Mouse (Mus musculus): ENCODE results near the gene Rarres1. TPM values are rescaled to one million over a fixed set of nuclear protein-coding genes. Genes with fewer than 3 reads are reported as not detected.
A peak's percentile ranks its signal among the peaks of the same experiment; 100 is the strongest.

The Rarres1 gene
- polyA plus RNA-seq, 1 experiment from 2014 or later = 0.37 TPM

DNA sequence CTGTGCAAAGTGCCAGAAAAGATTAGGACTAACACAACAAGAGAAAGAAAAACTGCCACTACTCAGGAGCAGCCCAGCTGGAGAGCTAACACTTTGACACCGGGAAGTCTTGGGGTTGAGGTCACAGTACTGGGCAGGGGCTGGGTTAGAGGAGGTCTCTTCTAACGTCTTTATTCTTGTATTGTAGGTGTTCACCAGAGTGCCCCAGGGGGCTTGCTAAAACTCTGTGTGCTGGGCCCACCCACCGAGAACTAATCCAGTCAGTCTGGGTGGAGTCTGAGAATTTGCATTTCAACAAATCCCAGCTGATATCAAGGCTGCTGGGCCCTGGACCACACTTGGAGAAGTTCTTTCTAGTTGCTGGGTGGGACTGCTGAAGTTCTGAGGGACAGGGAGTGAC lies 11.4 kb downstream of the Rarres1 start:
- ATAC-seq (replicated peaks; ENCODE audit: low FRiP score) = 0 out of 2 replicates have a peak, but pooled peaks have one; percentile 36
- Histone ChIP-seq H3K27me3 (ENCODE audit: control insufficient read depth, insufficient read depth, low read length) (no peaks in the 10 kb centered on the region), H3K4me3 (ENCODE audit: low read depth, low read length) (no peak overlapping the region), H3K36me3 (ENCODE audit: control insufficient read depth, insufficient read depth, low read length) (no peaks in the 10 kb centered on the region), H3K9ac (ENCODE audit: low read length) (no peak overlapping the region), H3K27ac (ENCODE audit: low read depth, low read length) (no peak overlapping the region), H3K9me3 (ENCODE audit: control insufficient read depth, low read length) (no peaks in the 10 kb centered on the region), H3K4me2 (ENCODE audit: low read depth, low read length, severe bottlenecking) (no peak overlapping the region), H3K4me1 (replicated peaks; ENCODE audit: control insufficient read depth, insufficient read depth, low read length) (no peaks in the 10 kb centered on the region)
- WGBS = 0% methylated on average over 3 of the region's 3 CpGs
- no peak for DNase-seq (ENCODE audit: low spot score)

DNA sequence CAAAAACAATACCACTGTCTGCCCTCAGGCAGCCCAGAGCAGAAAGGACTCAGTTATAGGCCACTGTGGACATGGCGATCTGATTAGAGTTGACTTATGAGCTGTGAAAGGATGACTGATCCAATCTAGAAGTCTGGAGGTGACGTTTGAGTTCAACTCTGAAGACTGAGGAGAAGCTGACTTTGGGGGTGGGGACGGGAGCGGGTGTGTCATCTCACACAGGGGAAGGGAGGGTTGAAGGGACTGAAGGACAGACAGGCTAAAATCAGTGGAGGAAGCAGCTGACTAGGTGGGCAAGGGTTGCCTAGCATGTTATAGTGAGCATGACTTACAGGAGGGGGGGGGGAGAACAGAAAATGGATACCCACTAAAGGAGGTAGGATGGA lies 15.9 kb downstream of the Rarres1 start:
- Histone ChIP-seq H3K9ac (ENCODE audit: low read length) (no peak overlapping the region), H3K4me2 (ENCODE audit: low read depth, low read length, severe bottlenecking) (no peak overlapping the region), H3K4me1 (replicated peaks; ENCODE audit: control insufficient read depth, insufficient read depth, low read length) (no peaks in the 10 kb centered on the region), H3K4me3 (ENCODE audit: low read depth, low read length) (no peak overlapping the region), H3K9me3 (ENCODE audit: control insufficient read depth, low read length) (no peaks in the 10 kb centered on the region), H3K27me3 (ENCODE audit: control insufficient read depth, insufficient read depth, low read length) (no peaks in the 10 kb centered on the region), H3K36me3 (ENCODE audit: control insufficient read depth, insufficient read depth, low read length) (no peaks in the 10 kb centered on the region), H3K27ac (ENCODE audit: low read depth, low read length) (no peak overlapping the region)
- ATAC-seq (replicated peaks; ENCODE audit: low FRiP score) = no peak
- no peak for DNase-seq (ENCODE audit: low spot score)
- WGBS = 89% methylated on average over 4 of the region's 4 CpGs

DNA sequence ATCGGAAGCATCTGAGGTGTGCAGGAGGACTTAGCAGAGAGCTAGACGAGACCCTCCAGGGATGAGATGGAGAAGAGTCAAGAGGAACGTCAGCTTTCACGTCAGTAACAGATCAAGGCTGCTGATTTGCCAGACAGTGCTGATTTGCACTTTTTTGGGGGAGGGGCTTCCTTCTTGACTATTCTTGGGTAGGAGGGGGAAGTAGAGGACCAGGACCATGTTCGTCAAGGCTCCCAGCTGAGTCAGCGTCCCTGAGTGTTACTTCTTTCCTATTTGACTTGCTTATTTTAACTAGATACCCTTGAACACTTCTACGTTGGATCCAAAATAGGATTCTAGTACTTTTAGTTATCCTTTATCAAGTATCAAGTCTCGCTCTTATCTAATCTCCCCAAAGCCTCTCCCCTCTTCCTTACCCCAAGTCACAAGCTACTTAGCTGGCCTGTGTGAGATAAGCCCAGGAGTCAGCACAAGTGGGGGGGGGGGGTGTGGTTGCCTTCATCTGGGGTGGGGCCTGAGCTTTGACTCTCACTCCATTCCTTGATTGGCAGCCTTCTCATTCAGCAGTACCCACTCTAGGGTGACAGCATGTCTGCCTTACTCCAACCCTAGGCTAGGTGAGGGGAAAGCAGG lies 16.4 kb downstream of the Rarres1 start:
- DNase-seq (ENCODE audit: low spot score) (no peak), ATAC-seq (replicated peaks; ENCODE audit: low FRiP score) (no peak)
- H3K9ac ChIP-seq (ENCODE audit: low read length) = no peak overlapping the region
- H3K4me3 ChIP-seq (ENCODE audit: low read depth, low read length) = no peak overlapping the region
- no peak overlapping the region for H3K27ac ChIP-seq (ENCODE audit: low read depth, low read length)
- H3K4me1 ChIP-seq (replicated peaks; ENCODE audit: control insufficient read depth, insufficient read depth, low read length) = no peaks in the 10 kb centered on the region
- no peak overlapping the region for H3K4me2 ChIP-seq (ENCODE audit: low read depth, low read length, severe bottlenecking)
- no peaks in the 10 kb centered on the region for H3K36me3 ChIP-seq (ENCODE audit: control insufficient read depth, insufficient read depth, low read length)
- H3K9me3 ChIP-seq (ENCODE audit: control insufficient read depth, low read length) = no peaks in the 10 kb centered on the region
- no peaks in the 10 kb centered on the region for H3K27me3 ChIP-seq (ENCODE audit: control insufficient read depth, insufficient read depth, low read length)
- 91% methylated on average over 8 of the region's 8 CpGs for WGBS

DNA sequence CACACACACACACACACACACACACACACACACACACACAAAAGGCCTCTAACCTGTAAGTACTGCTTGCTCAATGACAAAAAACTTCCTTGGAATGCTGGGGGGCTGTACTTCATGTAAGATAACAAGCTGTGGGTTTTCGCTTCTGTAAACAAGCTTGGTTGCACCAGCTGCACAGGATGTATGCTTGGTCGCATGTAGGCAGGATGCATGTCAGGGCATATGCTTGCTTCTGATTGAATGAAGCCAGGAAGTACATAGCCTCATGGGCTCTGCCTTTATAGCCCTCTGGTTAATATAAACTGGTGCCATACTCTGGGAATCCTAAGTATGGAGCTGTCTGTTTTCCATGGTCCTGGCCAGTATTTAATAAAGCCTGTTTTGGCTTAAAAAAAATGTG lies 17.3 kb downstream of the Rarres1 start:
- H3K36me3 ChIP-seq (ENCODE audit: control insufficient read depth, insufficient read depth, low read length) = no peaks in the 10 kb centered on the region
- H3K4me1 ChIP-seq (replicated peaks; ENCODE audit: control insufficient read depth, insufficient read depth, low read length) = no peaks in the 10 kb centered on the region
- no peak overlapping the region for H3K4me3 ChIP-seq (ENCODE audit: low read depth, low read length)
- H3K9me3 ChIP-seq (ENCODE audit: control insufficient read depth, low read length) = no peaks in the 10 kb centered on the region
- H3K27ac ChIP-seq (ENCODE audit: low read depth, low read length) = no peak overlapping the region
- ATAC-seq (replicated peaks; ENCODE audit: low FRiP score) (no peak), DNase-seq (ENCODE audit: low spot score) (no peak)
- H3K4me2 ChIP-seq (ENCODE audit: low read depth, low read length, severe bottlenecking) = no peak overlapping the region
- H3K27me3 ChIP-seq (ENCODE audit: control insufficient read depth, insufficient read depth, low read length) = no peaks in the 10 kb centered on the region
- 92% methylated on average over 2 of the region's 2 CpGs for WGBS
- no peak overlapping the region for H3K9ac ChIP-seq (ENCODE audit: low read length)

DNA sequence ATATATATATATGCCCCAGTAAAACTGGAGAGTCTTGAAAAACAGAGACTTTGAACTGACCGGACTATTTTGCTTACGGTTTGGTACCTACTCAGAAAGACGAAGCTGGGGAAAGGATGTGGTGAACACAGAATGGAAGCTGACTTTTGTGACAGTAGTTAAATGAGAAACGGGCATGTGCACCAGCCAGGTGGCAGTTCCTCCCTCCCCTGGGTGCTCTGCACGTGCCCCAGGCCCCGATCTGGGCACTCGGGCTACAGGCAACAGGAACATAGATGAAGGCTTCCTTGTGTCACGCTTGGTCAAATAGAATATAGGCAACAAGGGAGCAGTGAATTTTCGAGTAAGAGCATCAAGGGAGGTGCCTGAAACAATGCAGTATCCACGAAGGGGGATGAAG lies 19.0 kb downstream of the Rarres1 start:
- no peak overlapping the region for H3K27ac ChIP-seq (ENCODE audit: low read depth, low read length)
- H3K4me3 ChIP-seq (ENCODE audit: low read depth, low read length) = no peak overlapping the region
- no peaks in the 10 kb centered on the region for H3K27me3 ChIP-seq (ENCODE audit: control insufficient read depth, insufficient read depth, low read length)
- H3K36me3 ChIP-seq (ENCODE audit: control insufficient read depth, insufficient read depth, low read length) = no peaks in the 10 kb centered on the region
- WGBS = 85% methylated on average over 10 of the region's 10 CpGs
- no peaks in the 10 kb centered on the region for H3K9me3 ChIP-seq (ENCODE audit: control insufficient read depth, low read length)
- ATAC-seq (replicated peaks; ENCODE audit: low FRiP score) (no peak), DNase-seq (ENCODE audit: low spot score) (no peak)
- no peak overlapping the region for H3K9ac ChIP-seq (ENCODE audit: low read length)
- no peak overlapping the region for H3K4me2 ChIP-seq (ENCODE audit: low read depth, low read length, severe bottlenecking)
- no peaks in the 10 kb centered on the region for H3K4me1 ChIP-seq (replicated peaks; ENCODE audit: control insufficient read depth, insufficient read depth, low read length)

DNA sequence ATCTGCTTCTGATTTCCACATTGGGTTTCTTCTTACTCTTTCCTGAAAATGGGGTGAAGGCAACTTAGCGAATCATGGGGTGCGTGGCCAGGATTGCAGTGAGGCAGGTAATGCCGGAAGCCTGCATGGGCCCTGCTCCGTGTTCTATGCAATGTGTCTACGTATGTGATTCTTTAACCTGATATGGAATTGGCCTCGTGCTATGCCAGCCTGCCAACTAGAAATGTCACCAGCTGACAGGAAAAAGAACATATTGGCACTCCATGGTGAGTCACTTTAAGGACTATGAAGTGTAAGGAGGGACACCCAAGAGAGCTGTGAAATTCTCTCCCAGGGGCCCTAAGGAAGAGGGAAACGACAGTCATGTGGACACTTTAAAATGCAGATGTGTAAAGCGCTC lies 22.2 kb downstream of the Rarres1 start:
- Histone ChIP-seq H3K4me1 (replicated peaks; ENCODE audit: control insufficient read depth, insufficient read depth, low read length) (no peaks in the 10 kb centered on the region), H3K4me3 (ENCODE audit: low read depth, low read length) (no peak overlapping the region), H3K27ac (ENCODE audit: low read depth, low read length) (no peak overlapping the region), H3K9me3 (ENCODE audit: control insufficient read depth, low read length) (no peaks in the 10 kb centered on the region), H3K9ac (ENCODE audit: low read length) (no peak overlapping the region), H3K4me2 (ENCODE audit: low read depth, low read length, severe bottlenecking) (no peak overlapping the region), H3K27me3 (ENCODE audit: control insufficient read depth, insufficient read depth, low read length) (no peaks in the 10 kb centered on the region), H3K36me3 (ENCODE audit: control insufficient read depth, insufficient read depth, low read length) (no peaks in the 10 kb centered on the region)
- 87% methylated on average over 8 of the region's 8 CpGs for WGBS
- ATAC-seq (replicated peaks; ENCODE audit: low FRiP score) (no peak), DNase-seq (ENCODE audit: low spot score) (no peak)

DNA sequence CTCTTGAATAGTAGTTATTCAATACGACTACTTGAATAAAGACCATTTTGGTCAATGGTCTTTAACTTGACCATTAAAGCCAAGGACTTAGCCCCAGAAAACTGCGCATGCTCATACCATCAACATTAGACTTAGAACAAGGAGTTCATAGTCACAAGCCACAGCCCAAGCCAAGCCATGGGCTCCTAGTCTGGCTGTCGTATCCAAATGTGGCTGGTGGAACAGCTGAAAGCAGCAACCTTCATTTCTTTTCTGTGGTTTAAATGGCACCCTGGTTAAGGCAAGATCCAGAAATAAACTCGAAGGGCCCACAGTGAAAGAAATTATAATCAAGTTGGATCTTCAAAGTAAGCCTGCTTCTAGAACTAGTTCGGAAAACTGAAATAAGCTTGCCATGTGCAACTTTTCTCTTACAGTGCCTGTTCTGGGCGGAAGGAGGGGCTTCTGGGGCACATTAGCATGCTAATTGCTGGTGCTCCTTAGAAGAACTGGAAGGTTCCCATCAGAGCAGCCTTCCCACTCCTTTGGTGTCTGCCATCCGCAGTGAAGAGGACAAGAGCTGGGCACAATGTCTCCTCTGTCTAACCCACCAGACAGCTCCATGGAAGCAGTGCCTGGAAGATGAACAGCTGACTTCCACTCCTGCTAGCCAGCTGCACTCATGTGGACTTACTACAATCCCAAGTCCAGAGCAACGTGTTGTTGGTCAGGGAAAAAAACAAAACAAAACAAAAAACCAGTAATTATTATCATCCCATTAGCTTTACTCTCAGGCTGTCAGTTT lies 23.0 kb downstream of the Rarres1 start:
- Histone ChIP-seq H3K4me3 (ENCODE audit: low read depth, low read length) (no peak overlapping the region), H3K4me2 (ENCODE audit: low read depth, low read length, severe bottlenecking) (no peak overlapping the region), H3K9me3 (ENCODE audit: control insufficient read depth, low read length) (no peaks in the 10 kb centered on the region), H3K27ac (ENCODE audit: low read depth, low read length) (no peak overlapping the region), H3K27me3 (ENCODE audit: control insufficient read depth, insufficient read depth, low read length) (no peaks in the 10 kb centered on the region), H3K36me3 (ENCODE audit: control insufficient read depth, insufficient read depth, low read length) (no peaks in the 10 kb centered on the region), H3K9ac (ENCODE audit: low read length) (no peak overlapping the region), H3K4me1 (replicated peaks; ENCODE audit: control insufficient read depth, insufficient read depth, low read length) (no peaks in the 10 kb centered on the region)
- ATAC-seq (replicated peaks; ENCODE audit: low FRiP score) = no peak
- DNase-seq (ENCODE audit: low spot score) = no peak
- 82% methylated on average over 8 of the region's 8 CpGs for WGBS

DNA sequence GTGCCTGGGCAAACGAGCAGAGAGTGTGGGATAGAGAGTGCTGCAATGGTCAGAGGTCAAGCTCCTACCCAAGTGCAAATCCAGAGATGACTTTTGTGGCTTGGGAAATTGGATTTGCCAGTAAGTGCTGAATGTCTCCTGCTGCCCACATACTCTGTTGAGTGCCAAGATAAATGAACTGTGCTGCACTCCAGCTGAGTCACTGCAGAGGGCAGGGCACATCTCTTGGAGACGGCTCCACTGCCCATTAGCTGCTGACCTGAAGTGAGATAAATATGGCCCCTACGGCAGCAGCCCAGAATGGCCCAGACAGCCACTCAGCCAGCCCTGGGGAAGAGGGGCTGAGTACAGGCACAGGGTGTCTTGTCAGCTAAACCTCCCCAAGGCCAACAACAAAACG lies 25.2 kb downstream of the Rarres1 start:
- DNase-seq (ENCODE audit: low spot score) (no peak), ATAC-seq (replicated peaks; ENCODE audit: low FRiP score) (no peak)
- Histone ChIP-seq H3K4me2 (ENCODE audit: low read depth, low read length, severe bottlenecking) (no peak overlapping the region), H3K27me3 (ENCODE audit: control insufficient read depth, insufficient read depth, low read length) (no peaks in the 10 kb centered on the region), H3K4me3 (ENCODE audit: low read depth, low read length) (no peak overlapping the region), H3K9me3 (ENCODE audit: control insufficient read depth, low read length) (no peaks in the 10 kb centered on the region), H3K4me1 (replicated peaks; ENCODE audit: control insufficient read depth, insufficient read depth, low read length) (no peaks in the 10 kb centered on the region), H3K9ac (ENCODE audit: low read length) (no peak overlapping the region), H3K27ac (ENCODE audit: low read depth, low read length) (no peak overlapping the region), H3K36me3 (ENCODE audit: control insufficient read depth, insufficient read depth, low read length) (no peaks in the 10 kb centered on the region)
- 72% methylated on average over 4 of the region's 4 CpGs for WGBS

DNA sequence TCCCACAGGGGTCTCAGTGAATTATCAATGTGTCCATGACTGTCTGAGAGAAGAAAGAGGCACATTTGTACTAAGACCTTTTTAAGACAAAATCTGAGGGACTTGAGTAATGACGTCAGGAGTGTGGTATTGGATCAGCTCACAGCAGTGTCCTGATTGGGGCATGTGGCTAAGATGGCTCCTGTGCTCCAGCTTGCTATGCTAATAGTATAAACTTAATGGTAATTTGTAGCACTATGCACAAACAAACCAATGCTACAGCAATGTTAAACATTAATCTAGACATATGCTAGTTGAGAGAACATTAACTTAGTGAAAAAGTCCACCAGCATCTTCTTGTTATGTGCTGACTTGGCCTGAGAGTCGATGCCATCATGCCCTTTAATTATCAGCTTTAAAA lies 30.1 kb downstream of the Rarres1 start:
- Histone ChIP-seq H3K4me1 (replicated peaks; ENCODE audit: control insufficient read depth, insufficient read depth, low read length) (no peaks in the 10 kb centered on the region), H3K9me3 (ENCODE audit: control insufficient read depth, low read length) (no peaks in the 10 kb centered on the region), H3K36me3 (ENCODE audit: control insufficient read depth, insufficient read depth, low read length) (no peaks in the 10 kb centered on the region), H3K4me3 (ENCODE audit: low read depth, low read length) (no peak overlapping the region), H3K4me2 (ENCODE audit: low read depth, low read length, severe bottlenecking) (no peak overlapping the region), H3K9ac (ENCODE audit: low read length) (no peak overlapping the region), H3K27ac (ENCODE audit: low read depth, low read length) (no peak overlapping the region), H3K27me3 (ENCODE audit: control insufficient read depth, insufficient read depth, low read length) (no peaks in the 10 kb centered on the region)
- no peak for DNase-seq (ENCODE audit: low spot score)
- WGBS = 86% methylated on average over 2 of the region's 2 CpGs
- ATAC-seq (replicated peaks; ENCODE audit: low FRiP score) = no peak
